Mouse (Mus musculus) stomach, postnatal 0 days (tissue): ENCODE results near the gene Fars2. TPM values are rescaled to one million over a fixed set of nuclear protein-coding genes. Genes with fewer than 3 reads are reported as not detected.

Source experiments
- ATAC-seq: fragments of 200-750 bp; cut with Nextera tagmentation; 2 replicates; pipeline ENCODE4 v1.8.0; 2017; ENCODE audit not compliant: low FRiP score, low TSS enrichment
- DNase-seq: peaks from one replicate; pipeline ENCODE4 v3.0.0-alpha.2; 2016; ENCODE audit warnings: low spot score
- H3K27ac ChIP-seq: fragments of 300-500 bp; sonication (generic); replicated peaks from 2 replicates; pipeline ENCODE4 v1.5.1; 2014; ENCODE audit warnings: mild to moderate bottlenecking, control low read depth
- H3K27me3 ChIP-seq: fragments of 300-500 bp; sonication (generic); 2 replicates; pipeline ENCODE4 v1.6.1; 2014; ENCODE audit warnings: low read length; ENCODE audit not compliant: control insufficient read depth, insufficient read depth
- H3K36me3 ChIP-seq: fragments of 300-500 bp; sonication (generic); 2 replicates; pipeline ENCODE4 v1.6.1; 2014; ENCODE audit warnings: low read length, mixed read lengths; ENCODE audit not compliant: control insufficient read depth, insufficient read depth
- H3K4me1 ChIP-seq: fragments of 300-500 bp; sonication (generic); replicated peaks from 2 replicates; pipeline ENCODE4 v1.6.1; 2014; ENCODE audit warnings: antibody characterized with exemption; ENCODE audit not compliant: control insufficient read depth, insufficient read depth
- H3K4me2 ChIP-seq: fragments of 300-500 bp; sonication (generic); replicated peaks from 2 replicates; pipeline ENCODE4 v1.6.1; 2014; ENCODE audit warnings: low read depth, mild to moderate bottlenecking, control low read depth, moderate library complexity
- H3K4me3 ChIP-seq: fragments of 300-500 bp; sonication (generic); 2 replicates; pipeline ENCODE4 v1.5.1; 2014; ENCODE audit warnings: low read depth, low read length, control low read depth
- H3K9ac ChIP-seq: fragments of 300-500 bp; sonication (generic); 2 replicates; pipeline ENCODE4 v1.6.1; 2014; ENCODE audit warnings: mild to moderate bottlenecking, low read length, control low read depth, mixed read lengths
- H3K9me3 ChIP-seq: fragments of 300-500 bp; sonication (generic); 2 replicates; pipeline ENCODE4 v1.6.1; 2016; ENCODE audit warnings: low read length; ENCODE audit not compliant: control insufficient read depth
- CTCF ChIP-seq: IDR thresholded peaks from 2 replicates; pipeline ENCODE4 v1.5.1; 2016; ENCODE audit warnings: antibody characterized with exemption, low read depth, mild to moderate bottlenecking, moderate library complexity
- EP300 ChIP-seq: optimal IDR thresholded peaks from 2 replicates; pipeline ENCODE3; 2016; ENCODE audit warnings: antibody characterized with exemption
- WGBS: fragments of 180-500 bp; shearing (Covaris S2); extraction: QIAGEN DNeasy Blood & Tissue Kit; methylation state at CpG from one replicate; pipeline ENCODE4 v1.1.7; 2014; 5-methylcytosine and 5-hydroxymethylcytosine counted together
- polyA plus RNA-seq: library from polyadenylated mRNA; unstranded; fragments of >200 nt; fragmentation: Nextera tagmentation; extraction: Ambion mirVana; gene quantifications from 2 replicates; pipeline ENCODE4 v1.2.1, GENCODE M21; 2015

The Fars2 gene
- polyA plus RNA-seq, 1 experiment from 2014 or later = 31.7 TPM

DNA sequence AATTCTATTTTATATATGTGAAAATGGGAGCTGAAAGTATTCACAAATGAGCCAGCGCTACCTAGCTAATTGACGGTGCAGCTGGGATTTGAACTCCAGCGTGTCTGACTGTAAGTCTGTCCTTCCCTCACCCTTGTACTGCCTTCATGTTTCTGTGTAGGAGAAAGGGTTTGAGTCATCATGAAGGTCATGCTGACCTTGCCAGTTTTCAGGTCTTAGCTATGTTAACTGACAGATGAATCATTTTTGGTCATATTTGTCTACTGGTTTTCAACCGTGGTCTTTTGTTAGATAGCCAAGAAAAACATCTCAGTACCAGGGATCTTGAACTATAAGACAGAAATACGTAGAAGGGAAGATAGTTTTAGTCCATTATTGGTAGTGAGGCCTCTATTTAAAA, 14.2 kb downstream of the Fars2 start:
- Histone ChIP-seq H3K9ac (no peak overlapping the region), H3K4me1 (no peaks in the 10 kb centered on the region)

DNA sequence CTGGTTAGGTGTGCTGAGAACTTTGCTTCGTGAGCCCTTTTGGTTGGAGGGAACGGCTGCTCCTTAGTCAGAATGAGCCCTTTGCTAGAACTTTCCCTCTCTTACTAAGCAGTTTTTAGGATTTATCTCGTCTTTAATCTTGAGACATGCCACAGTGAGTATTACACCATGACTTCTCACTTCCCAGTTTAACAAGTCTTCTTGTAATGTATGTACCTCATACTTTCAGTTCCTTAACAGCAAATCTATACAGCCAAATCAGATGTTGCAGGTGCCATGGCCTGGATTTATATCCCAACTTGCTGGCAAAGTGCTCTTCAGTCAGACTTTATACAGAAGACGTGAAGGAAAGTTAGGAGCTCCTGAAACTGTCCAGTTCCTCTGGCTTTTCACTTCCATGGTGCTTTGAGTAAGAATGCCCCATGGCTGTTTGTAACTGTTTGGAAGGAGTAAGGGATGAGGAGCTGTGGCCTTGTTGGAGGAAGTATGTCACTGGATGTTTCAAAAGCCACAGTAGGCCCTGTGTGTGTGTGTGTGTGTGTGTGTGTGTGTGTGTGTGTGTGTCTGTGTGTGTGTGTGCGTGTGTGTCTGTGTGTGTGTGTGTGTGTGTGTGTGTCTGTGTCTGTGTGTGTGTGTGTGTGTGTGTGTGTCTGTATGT, 14.9 kb downstream of the Fars2 start:
- no peaks in the 10 kb centered on the region for H3K36me3 ChIP-seq
- WGBS = 78% methylated on average over 5 of the region's 5 CpGs
- DNase-seq (no peak), ATAC-seq (no peak)
- no peak for TF ChIP-seq CTCF
- no peak for TF ChIP-seq EP300
- H3K4me2 ChIP-seq = no peak overlapping the region
- H3K27me3 ChIP-seq = no peaks in the 10 kb centered on the region
- H3K9me3 ChIP-seq = no peaks in the 10 kb centered on the region
- H3K4me3 ChIP-seq = no peak overlapping the region
- no peak overlapping the region for H3K9ac ChIP-seq
- H3K27ac ChIP-seq = no peak overlapping the region
- H3K4me1 ChIP-seq = no peaks in the 10 kb centered on the region

More for the DNA sequence above, 14.2 kb downstream of the Fars2 start:
- Histone ChIP-seq H3K36me3 (no peaks in the 10 kb centered on the region), H3K27me3 (no peaks in the 10 kb centered on the region), H3K4me2 (no peak overlapping the region), H3K9me3 (no peaks in the 10 kb centered on the region), H3K4me3 (no peak overlapping the region), H3K27ac (no peak overlapping the region)
- ATAC-seq = no peak
- DNase-seq = no peak
- 83% methylated on average over 5 of the region's 5 CpGs for WGBS
- TF ChIP-seq CTCF (no peak), EP300 (no peak)

DNA sequence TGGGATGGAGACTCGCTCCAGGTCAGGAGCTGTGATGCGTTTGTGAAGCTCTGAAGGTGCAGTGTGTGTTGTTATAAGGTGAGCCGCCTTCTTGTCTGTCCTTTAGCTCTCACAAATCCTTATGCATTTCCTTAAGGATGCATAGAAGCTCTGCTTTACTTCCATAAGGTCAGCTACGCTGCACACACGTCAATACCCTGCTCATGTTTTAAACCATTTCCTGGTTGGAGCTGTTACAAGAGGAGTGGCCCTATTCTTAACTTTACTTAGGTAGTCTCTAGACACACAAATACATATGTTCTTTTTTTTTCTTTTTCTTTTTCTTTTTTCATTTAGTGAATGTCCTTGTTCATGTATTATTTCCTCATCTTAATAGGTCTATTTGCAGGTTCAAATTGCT, 22.5 kb downstream of the Fars2 start:
- Histone ChIP-seq H3K36me3 (no peaks in the 10 kb centered on the region), H3K9ac (no peak overlapping the region), H3K27ac (peak overlapping the region; percentile 30), H3K27me3 (no peaks in the 10 kb centered on the region), H3K4me1 (0 out of 2 replicates have a peak, but pooled peaks cover 3% of the 10 kb centered on the region), H3K9me3 (no peaks in the 10 kb centered on the region), H3K4me3 (no peak overlapping the region), H3K4me2 (no peak overlapping the region)
- whole genome bisulfite sequencing = 52% methylated on average over 5 of the region's 5 CpGs
- TF ChIP-seq CTCF = no peak
- no peak for TF ChIP-seq EP300
- ATAC-seq (peak; percentile 86), DNase-seq (peak; percentile 34)

DNA sequence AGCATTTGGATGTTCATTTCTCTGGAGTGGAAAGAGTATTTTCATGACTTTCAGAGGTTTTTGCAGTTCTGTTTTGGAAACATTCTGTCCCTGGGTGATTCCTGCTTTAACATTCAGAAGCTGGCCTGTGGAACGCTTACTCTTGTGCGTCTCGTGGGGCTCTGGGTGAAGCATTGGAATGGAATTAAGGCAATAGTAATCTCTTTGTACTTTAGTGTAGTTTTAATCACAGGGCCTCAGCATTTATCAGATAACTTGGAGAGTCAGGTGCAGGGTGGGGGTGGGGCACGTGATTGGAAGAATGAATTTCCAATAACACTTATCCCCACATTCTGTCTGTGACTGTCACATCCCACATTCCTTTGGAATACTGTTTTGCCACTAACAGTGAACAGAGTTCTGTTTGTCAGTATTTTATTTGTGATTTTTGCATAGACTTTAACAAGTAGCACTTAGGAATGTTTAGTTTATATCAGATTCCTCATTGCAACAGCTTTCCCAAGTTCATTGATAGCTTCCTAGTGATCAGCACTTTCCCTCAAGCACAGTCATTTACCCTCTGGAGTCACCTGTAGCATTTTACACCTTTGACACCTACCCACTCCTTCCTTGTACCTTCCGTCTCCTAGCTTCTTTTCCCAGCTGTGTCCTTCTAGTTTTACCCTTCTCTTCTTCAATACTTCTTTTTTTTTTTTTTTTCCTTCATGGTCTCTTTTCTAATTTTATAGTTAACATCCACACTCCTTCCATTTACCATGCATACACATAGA, 23.2 kb downstream of the Fars2 start:
- H3K9ac ChIP-seq = no peak overlapping the region
- 0 out of 2 replicates have a peak, but pooled peaks cover 3% of the 10 kb centered on the region for H3K4me1 ChIP-seq
- H3K27me3 ChIP-seq = no peaks in the 10 kb centered on the region
- H3K36me3 ChIP-seq = no peaks in the 10 kb centered on the region
- WGBS = 48% methylated on average over 5 of the region's 5 CpGs
- no peaks in the 10 kb centered on the region for H3K9me3 ChIP-seq
- no peak overlapping the region for H3K27ac ChIP-seq
- ATAC-seq (no peak), DNase-seq (no peak)
- TF ChIP-seq EP300 (no peak), CTCF (no peak)
- H3K4me3 ChIP-seq = no peak overlapping the region
- H3K4me2 ChIP-seq = 0 out of 2 replicates have a peak overlapping the region, but pooled peaks have one; percentile 2

DNA sequence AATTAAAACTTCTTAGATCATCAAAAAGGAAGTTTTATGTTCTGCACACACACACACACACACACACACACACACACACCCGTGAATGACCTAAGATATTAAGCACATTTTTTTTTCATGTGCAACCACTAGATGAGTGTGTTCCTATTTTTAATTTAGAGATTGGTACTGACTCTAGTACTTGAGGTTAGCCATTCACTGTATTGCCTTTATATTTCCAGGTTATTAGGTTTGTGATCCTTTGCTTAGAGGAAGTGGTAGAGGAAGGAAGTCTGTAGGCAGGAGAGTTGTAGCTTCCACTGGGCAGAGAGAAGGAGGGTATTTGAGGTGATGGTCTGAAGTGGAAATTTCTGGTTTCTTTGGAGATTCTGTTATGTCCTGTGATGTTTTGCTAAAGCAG, 28.4 kb downstream of the Fars2 start:
- no peaks in the 10 kb centered on the region; the same call in 1 of the 2 replicates for H3K4me1 ChIP-seq
- no peaks in the 10 kb centered on the region for H3K36me3 ChIP-seq
- no peaks in the 10 kb centered on the region for H3K9me3 ChIP-seq
- TF ChIP-seq EP300 = no peak
- no peak for TF ChIP-seq CTCF
- no peak for ATAC-seq
- no peak overlapping the region for H3K4me2 ChIP-seq
- H3K27me3 ChIP-seq = no peaks in the 10 kb centered on the region
- no peak for DNase-seq
- H3K4me3 ChIP-seq = no peak overlapping the region
- WGBS = 69% methylated on average over 1 of the region's 1 CpGs
- H3K9ac ChIP-seq = no peak overlapping the region
- no peak overlapping the region for H3K27ac ChIP-seq
